ENCODE assay signal across 8 mouse cellular contexts in genomic region chr19:28165901-28166361, GRCm38 (mm10).
A peak's percentile ranks its signal among the peaks of the same experiment; 100 is the strongest.
DNase-seq lines count a peak whose midpoint lies in the region; ATAC-seq and TF ChIP-seq lines count a peak whose summit lies in the region.

No protein-coding gene starts in this region.

- WGBS in hindbrain, embryonic 11.5 days: 50% methylated on average over 15 of the region's 15 CpGs
- WGBS in lung, embryonic 14.5 days: 33% methylated on average over 15 of the region's 15 CpGs

- H3K36me3 ChIP-seq in hindbrain, embryonic 11.5 days (ENCODE audit: control insufficient read depth, insufficient read depth, low read length): no peaks in the 10 kb centered on the region
- H3K36me3 ChIP-seq in lung, embryonic 14.5 days (ENCODE audit: insufficient read depth): no peaks in the 10 kb centered on the region

- H3K27me3 ChIP-seq in hindbrain, embryonic 11.5 days (ENCODE audit: control insufficient read depth, insufficient read depth, low read length): no peaks in the 10 kb centered on the region
- H3K27me3 ChIP-seq in lung, embryonic 14.5 days (ENCODE audit: insufficient read depth, low read length): no peaks in the 10 kb centered on the region

- no peaks in the 10 kb centered on the region for H3K9me3 ChIP-seq in hindbrain, embryonic 11.5 days (ENCODE audit: control insufficient read depth, low read length)
- no peaks in the 10 kb centered on the region for H3K9me3 ChIP-seq in lung, embryonic 14.5 days (ENCODE audit: low read depth, low read length)

- no peaks in the 10 kb centered on the region for H3K4me1 ChIP-seq in hindbrain, embryonic 11.5 days (replicated peaks; ENCODE audit: control insufficient read depth, insufficient read depth, low read length)
- H3K4me1 ChIP-seq in lung, embryonic 14.5 days (ENCODE audit: insufficient read depth): no peaks in the 10 kb centered on the region

- peak; percentile 69; the same call in 1 of the 2 replicates for ATAC-seq in hindbrain, embryonic 11.5 days (ENCODE audit: low FRiP score)
- ATAC-seq in lung, embryonic 14.5 days (ENCODE audit: insufficient read depth): peak; percentile 93
- no peak for ATAC-seq in monocyte, adult 5-6 weeks (replicated peaks; ENCODE audit: insufficient number of reproducible peaks, low FRiP score, low TSS enrichment, poor library complexity, severe bottlenecking)

- no peak overlapping the region for H3K4me3 ChIP-seq in hindbrain, embryonic 11.5 days (ENCODE audit: low read depth, low read length)
- H3K4me3 ChIP-seq in lung, embryonic 14.5 days (ENCODE audit: low read depth, low read length): no peak overlapping the region

- no peak overlapping the region for H3K9ac ChIP-seq in hindbrain, embryonic 11.5 days (ENCODE audit: low read depth, low read length)
- no peak overlapping the region; the same call in 1 of the 2 replicates for H3K9ac ChIP-seq in lung, embryonic 14.5 days

- no peak overlapping the region for H3K27ac ChIP-seq in hindbrain, embryonic 11.5 days (ENCODE audit: low read depth, low read length)
- H3K27ac ChIP-seq in lung, embryonic 14.5 days (ENCODE audit: low read depth): no peak overlapping the region

- DNase-seq in Muller cell, postnatal 12 days (ENCODE audit: inconsistent ontology term): peak; percentile 48
- DNase-seq in cerebellum, adult 8-10 months: peak; percentile 24
- peak; percentile 80 for DNase-seq in forelimb bud, embryonic 11.5 days (ENCODE audit: low read depth, low spot score)
- DNase-seq in hindbrain, embryonic 11.5 days (ENCODE audit: low spot score): peak; percentile 79
- peak; percentile 41 to 68 for DNase-seq in layer of hippocampus, adult 8-10 months (ENCODE audit: low spot score in 2 of 2)
- peak; percentile 90 for DNase-seq in lung, embryonic 14.5 days
- peak; percentile 88 for DNase-seq in retina, embryonic 14.5 days (ENCODE audit: low spot score)

- TF ChIP-seq CTCF in lung, embryonic 14.5 days (IDR thresholded peaks at IDR 0.05; ENCODE audit: low read depth): peak; percentile 68

- H3K4me2 ChIP-seq in hindbrain, embryonic 11.5 days (replicated peaks; ENCODE audit: low read depth, low read length): no peak overlapping the region
- H3K4me2 ChIP-seq in lung, embryonic 14.5 days: peak overlapping the region; percentile 45

Comparison
In these comparisons a context has a peak if more than half of its experiments do, and no peak if none do; other contexts are left out.
1. DNase-seq: peak in every context shown above with its lines; median percentile 90 in lung, embryonic 14.5 days; 88 in retina, embryonic 14.5 days; 80 in forelimb bud, embryonic 11.5 days; 79 in hindbrain, embryonic 11.5 days; 54 in layer of hippocampus, adult 8-10 months; 48 in Muller cell, postnatal 12 days; 24 in cerebellum, adult 8-10 months.